Mouse (Mus musculus) kidney, adult 18-20 months (tissue): ENCODE data around the gene Ahnak.

Source experiments
- DNase-seq: peaks from one replicate; pipeline ENCODE4 v3.0.0; 2021

Ahnak gene

DNA sequence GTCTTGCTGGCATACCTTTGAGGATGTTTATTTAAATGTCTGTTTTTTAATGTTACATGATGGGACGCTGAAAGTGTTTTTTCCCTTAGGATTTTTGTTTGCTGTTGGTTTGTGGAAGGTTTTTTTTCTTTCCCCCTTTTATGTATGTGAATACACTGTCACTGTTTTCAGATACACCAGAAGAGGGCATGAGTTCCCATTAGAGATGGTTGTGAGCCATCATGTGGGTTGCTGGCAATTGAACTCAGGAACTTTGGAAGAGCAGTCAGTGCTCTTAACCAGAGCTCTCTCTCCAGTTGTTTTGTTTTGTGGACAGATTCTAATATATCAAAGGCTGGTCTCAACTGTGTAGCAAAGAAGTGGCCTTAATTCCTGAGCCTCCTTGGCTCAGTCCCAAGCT, 14.4 kb upstream of the Ahnak start:
- DNase-seq: no peak

DNA sequence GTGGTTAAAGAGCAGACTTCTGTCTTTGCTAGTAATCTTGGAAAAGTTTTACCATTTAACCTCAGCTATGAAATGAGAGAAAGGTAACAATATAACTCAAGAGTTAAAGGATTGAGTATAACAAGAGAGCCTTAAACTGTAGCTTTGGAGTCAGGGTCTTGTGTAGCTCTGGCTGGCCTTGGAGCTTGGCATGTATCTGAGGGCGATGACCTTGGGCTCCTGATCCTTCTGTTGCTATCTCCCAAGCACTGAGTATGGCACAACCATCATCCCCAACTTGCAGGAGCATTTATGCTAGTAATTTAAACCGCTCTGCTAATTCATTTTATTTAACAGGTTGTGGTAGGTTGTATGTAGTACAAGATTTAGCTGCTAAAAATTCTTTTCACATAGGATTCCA, 13.6 kb upstream of the Ahnak start:
- DNase-seq: no peak

DNA sequence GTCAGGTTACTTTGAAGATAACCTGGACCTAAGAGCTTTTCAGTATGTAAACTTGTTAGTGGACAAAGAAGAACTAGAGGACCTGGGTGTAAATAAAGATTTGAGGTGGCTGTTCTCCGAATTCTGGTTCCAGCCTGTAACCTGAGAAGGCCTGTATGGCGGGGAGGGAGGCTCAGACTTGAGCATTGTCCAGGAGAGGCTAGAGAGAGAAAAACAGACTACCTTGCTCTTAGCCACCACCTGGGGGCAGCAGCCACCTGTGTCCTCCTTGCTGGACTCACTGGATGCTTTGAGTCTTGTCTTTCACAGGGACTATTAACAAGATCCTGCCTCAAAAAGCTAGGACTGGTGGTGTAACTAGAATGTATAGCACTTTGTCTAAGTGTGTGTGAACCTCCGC, 12.5 kb upstream of the Ahnak start:
- peak; percentile 58 for DNase-seq

DNA sequence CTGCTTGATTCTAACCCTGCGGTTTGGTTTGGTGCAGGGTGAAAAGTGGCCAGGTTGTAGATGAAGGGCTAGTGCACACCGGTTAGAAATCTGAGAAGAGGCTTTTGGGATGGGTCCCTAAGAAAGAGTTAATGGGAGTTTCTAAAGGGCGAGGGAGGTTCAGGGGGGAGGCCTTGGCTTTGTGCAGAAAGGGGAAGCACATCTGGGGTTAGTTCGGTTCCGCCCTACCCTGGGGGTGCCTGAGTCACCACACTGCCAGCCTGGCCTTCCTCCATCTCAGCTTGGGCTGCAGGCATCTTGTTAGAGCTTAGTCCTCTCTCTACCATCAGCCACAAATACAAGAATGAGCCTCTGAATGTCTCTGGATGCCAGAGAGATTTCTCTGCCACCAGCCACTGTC, 8.3 kb upstream of the Ahnak start:
- DNase-seq: no peak

DNA sequence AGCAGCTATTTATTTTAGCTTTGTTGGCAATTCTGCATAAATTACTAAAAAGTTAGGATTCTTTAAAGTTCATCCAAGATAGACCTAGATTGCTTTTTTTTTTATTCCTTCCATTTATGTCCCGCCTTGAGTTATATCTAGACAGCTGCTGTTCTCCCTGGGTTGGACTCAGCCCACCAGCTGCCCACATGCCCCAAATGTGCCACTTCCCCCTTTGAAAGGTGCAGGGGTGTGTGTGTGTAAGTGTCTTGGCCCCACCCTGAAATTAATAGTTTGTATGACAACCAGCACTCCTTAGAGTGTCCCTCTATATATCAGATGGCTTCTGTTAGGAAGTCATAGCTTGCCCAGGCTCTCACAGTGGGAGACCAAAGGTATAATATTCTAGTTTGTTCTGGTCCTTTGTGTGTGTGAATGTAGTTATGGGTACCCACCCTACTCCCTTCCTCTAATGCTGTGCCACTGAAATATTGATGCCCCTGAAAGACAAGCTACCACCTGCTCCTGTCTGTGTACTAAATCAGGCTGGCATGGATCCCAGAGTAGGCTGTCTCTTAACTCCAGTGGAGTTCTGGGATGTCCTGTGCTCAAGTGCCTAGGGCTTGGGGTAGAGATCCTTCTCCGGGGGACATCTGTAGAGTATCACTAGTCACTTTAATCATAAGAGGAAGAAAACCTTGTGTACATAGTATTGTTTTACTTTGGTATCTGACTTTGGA, 7.5 kb upstream of the Ahnak start:
- DNase-seq: no peak

DNA sequence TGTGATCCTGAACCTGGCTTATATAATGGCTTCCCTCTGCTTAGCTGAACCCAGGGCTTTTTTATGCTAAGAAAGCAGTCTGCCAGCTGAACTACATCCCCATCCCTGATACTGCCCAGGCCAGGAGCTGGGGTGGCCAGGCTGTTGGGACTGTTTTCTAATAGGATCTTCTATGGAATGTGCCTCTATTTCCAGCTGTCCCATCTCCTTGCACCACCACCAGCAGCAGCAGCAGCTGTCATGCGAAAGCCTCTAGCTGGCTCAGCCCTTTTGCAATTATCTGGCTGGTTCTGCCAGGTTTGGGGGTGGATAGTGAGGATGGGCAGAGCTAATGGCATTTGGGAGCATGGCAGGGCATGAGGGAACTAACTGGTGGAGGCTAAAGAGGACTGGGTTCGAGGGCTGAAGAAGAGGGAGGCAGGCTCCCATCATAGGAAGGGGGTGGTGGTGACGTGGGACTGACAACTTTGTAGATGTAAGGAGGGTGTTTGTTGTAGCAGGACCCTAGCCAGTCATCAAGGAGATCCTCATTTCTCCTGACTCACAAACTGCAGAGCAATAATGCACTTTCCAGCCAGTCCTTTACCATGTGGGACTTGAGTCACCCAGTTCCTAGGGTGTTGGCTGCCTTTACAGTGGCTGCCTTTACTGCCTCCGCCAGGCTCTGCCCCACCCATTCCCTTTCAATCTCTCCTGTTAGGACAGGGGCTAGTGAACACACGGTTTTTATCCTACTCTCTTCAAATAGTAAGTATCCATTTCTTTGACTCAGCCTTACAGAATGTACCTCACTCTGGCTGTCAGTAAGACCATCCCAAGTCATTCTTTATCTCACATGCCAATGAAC, 6.6 kb upstream of the Ahnak start:
- no peak for DNase-seq

DNA sequence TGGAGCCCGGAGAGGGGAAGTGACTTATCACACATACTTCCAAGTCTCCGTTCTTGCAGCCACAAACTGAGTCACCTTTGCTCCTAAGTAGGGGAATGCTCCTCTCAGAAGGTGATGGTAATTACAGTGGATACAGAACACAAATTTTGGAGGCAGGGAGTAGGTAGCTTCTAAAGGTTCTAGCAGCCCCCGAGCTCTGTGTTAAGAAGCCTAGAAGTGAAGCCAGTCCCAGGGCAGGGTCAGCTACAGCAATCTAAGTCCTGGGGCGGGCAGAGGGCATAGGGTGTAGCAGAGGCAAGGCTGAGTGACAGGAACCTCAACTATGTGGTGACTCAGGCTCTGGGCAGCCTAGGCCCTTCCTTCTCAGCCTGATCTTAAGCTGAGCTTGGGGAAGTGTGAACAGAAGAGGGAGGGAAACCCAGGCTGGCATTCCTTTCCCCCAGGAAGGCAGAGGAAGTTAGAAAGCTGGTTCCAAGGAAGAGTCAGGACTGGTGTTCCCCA, 5.9 kb upstream of the Ahnak start:
- DNase-seq: no peak

DNA sequence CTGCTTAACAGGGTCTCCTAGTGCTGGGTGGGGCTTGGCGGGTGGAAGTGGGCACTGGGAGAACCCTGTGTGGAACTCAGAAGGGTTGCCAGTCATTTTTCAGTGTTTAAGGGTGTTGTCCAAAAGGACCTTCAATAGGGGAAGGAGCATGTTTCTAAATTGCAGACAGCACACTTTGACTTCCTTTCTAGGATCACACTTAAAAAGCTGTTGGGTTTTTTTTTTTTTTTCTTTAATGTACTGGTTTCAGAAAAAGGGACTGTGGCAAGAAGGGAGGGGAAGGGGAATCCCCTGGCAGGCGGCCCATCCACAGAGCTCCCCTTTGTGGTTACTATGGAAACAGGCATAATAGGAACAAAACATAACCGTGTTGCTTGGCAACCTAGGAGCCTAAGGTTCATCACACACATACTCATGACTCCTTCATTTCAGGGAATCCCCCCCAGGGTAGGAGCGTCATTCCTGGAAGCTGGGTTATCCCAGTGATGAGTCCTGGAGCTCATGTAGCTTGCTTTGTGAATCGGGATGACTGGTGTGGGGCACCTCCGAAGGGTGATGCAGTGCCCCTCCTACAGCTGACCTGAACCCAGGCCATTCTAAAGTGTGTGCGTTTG, 4.7 kb upstream of the Ahnak start:
- DNase-seq: no peak

DNA sequence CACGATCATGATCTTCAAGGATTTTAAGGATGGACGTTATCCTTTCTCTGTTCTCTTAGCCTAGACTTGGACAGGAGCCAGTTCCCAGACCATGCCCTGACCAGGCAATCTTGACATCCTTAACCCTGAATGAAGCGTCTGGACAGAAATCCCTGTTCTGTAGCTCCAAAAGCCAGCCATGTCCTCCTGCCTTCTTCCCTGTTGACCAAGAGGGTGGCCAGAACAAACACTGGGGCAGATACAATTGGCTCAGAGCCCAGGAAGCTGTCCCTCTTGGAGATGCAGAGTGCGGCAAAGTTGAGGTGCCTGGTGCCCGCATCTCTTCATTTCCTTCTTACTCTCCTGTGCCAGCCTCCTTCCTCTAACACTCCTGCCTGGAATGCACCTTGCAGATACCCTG, 3.2 kb upstream of the Ahnak start:
- DNase-seq: no peak

DNA sequence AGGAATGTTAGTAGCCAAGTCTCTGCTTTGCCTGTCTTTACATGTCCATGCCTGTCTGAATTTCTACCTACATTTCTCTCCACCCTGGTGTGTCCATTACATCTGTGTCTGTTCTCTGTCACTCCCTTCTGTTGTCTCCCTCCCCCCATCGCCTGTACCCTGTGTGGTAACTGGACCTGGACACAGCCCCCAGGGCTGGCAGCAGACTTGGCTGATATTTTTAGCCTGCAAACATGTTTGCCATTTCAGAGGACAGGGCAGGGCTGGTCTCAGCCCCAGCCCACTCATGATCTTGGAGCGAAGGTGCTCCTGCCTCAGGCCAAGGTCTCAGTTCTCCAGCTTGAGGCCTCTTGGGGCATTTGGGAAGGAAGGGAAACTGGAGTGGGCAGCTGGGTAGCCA, 1.3 kb upstream of the Ahnak start:
- DNase-seq: no peak

DNA sequence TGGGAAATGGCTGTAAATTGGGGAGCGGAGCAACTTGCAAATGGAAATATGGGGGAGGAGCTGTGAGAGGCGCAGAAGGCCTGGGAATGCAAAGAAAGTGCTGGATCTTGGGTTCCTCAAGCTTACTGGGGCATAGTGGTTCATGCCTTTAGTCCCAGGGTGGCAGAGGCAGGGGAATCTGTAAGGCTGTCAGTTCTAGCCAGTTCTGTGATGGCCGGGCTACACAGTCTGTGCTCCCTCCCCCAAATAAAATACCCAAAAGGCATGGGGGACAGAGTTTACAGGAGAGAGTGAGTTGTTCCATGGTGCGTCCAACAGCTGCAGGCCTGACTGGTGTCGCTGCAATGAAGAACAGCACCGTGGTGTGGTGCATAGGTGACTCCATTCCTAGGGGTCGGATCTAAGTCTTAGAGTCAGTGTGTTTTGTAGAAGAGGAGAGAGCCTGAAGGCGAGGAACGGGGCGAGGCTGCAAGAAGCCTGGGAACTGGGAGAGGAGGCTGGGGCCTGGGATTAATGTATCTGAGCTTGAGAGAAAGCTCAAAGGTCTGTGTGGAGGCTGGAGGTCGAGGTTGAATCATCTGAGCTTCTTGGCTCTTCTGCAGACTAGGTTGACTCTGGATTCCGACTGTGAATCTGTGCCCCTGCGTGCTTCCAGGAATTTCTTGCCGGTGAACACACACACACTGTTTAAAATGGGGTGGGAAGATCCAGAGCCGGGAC, 578 bp upstream of the Ahnak start:
- no peak for DNase-seq

DNA sequence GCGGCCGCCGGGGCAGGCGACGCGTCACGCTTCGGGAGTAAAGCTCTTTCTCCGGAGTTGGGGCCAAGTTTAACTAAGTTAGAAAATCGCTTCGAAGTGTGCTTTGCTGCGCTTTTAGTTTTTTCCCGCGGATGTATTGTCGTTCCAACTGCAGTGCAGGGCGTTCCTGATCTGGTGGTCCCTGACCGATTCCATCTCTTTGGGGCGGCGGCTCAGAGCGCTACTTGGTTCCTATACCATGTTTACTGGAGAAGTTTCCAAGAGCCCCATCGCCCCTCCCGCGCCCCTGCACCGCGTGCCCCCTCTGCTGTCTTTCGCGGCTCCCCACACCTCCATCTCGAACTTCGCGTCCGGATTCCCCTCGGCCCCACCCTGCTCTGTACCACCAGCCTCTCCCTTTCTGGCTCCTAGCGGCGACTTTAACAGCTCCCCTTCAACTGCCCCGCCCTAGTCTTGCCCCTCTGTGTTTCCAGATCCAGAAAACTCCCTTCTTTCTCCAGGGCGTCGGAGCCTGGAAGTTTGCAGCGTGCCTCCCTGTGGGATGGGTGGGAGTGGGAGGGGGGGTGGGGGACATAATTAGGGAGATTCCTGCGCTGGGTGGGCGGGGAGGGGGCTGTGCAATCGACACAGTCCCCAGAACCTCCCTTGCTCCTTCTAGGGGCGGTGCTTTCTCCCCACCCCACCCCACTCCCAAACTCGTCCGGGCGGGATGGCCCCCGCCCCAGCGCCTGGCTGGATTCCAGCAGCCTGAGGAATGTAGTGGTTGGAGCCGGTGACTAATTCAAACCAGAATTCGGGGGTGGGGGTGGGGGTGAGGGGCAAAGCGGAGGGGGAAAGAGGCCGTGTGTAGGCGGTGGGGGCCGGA, 715 bp downstream of the Ahnak start:
- DNase-seq: peak; percentile 83

DNA sequence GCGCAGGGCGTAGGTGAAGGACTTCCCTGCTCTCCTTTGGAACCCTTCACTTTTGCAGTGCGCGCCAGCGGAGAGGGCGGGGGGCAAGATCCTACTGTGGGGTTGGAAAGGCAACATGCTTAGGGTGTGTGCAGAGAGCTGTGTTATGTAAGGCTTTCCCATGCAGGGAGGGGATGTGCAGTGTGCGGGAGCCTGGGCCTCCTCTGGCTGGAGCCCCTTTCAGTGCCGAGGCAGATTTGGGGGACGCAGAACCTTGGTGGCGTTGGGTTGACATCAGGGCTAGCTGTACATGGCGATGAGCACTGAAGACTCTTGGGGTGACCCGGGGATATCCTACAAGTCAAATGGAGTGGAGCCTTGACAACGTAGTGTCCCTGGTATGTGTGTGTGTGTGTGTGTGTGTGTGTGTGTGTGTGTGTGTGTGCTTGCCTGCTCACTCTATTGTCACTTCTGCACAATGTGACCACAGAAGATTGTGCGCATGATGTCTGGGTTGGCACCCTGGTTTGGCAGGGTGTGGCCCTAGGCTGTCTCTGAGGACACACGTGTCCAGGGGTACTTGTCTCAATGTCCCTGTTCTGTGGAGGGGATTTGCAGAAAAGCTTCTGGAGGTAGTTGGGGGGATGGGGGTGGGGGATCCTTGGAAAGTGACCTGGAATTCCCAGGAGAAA, 1.5 kb downstream of the Ahnak start:
- no peak for DNase-seq

DNA sequence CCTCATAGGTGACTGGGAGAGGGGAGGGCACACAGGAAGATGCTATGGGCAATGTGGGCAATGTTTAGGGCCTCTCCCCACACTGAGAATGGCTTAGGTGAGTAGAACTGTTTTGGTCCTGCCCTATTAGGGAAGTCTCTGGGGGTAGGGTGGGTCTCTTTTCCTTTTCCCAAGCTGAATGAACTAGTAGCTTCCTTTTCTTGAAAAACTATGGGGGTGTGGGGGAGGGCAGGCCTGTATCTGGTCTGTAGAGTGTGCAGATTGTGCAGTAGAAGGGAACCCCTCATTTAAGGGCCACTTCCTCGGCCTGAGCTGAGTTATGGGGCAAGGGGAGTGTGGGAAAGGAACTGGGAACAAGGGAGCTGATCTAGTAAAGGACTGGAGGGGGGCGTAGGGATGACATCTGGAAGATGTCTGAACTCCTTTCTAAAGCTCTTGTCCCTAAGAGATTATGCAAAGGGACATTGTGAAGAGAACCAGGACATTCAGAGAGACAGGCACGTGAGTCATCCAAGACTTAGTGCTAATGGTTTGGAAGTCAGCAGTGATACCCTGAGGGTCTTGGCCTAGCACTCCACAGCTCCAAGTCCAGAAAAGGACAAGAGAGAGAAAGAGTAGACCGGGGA, 2.3 kb downstream of the Ahnak start:
- peak; percentile 29 for DNase-seq

DNA sequence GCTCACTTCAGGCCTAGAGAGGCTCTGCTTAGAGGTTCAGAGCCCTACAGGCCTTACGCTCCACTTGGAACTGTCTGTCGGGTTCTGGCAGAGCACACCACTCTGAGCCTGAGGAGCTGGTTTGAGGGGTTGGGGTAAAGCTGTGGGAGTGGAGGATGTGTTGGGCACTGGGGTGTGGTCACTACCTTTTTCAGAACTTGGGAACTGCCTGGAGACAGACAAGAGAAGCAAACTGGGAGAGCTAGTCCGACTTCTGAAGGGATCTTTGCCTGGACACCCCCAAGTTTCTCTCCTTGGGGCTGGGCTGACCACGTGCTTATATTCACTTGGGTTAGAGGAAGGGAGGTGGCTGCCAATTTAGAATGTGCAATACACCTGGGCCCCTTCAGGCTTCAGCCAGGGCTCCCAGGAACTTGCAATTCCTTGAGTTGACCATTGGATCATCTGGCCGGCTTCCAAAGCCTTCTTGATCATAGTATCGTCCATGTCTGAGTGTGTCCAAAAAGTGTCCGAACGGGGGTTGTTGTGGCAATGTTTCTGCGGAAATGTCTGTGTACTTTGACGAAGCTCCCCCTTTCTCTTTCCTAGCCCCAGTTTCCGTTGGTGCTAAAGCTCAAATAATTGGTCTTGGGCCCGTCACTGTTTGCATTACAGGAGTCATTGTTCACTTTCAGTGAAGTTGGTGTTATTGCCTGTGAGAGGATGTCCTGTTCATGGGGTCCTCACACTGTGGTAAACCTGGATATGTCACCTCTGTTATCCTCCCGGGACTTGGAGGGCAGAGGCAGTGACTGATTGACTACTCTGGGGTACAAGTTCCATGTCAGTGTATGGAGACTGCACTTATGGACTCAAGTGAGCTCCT, 3.0 kb downstream of the Ahnak start:
- peak; percentile 63 for DNase-seq

DNA sequence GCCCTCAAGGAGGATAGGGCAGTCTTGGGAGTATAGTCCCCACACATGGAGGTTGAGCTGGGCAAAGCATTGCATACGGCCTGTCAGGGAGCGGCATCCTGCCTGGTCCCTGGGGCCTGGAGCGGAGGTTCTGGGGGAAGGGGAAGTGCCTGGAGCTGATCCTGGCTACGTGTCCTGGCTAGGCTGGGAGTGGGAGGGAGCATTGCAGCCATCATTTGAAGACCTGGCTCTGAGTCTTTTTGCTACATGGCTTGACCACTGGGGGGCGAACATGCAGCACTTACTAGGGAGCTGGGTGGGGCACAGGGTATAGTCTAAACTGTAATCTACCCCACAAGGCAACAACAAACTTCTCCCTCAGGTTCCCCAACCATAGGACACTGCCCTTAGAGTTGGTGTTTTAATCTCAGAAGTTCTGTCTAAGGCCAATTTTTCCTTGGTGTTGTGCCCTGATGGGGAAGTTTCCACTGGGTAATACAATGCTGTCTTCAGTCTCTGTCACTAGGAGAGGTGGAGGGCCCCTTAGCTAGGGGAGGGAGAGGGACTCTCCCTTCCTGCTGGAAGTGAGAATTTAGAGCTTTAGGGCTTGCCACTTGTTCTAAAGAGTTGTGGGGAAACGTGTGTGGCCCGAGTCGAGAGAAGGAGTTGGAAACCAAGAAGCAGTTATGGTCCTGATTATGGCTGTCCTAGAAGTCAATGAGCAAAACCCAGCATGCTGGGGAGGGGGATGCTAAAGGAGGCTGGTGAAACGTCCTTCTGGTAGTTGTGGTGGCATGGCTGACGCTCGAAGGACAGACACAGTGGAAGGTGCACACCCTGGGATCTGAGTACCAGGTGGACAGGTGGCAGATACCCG, 3.9 kb downstream of the Ahnak start:
- peak; percentile 85 for DNase-seq

DNA sequence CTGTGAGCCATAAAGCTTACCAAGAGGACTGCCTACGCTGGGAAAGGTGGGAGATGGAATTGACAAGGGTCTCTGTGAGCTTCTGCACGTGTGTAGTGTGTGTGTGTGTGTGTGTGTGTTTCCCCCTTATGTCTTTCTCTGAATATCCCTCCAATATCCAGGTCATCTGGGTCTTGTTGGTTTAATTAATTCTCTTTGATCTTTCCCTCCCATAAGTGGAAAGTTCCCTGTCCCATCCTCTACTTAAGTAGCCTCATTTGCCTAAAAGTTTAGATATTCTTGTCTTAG, 4.5 kb downstream of the Ahnak start:
- no peak for DNase-seq

DNA sequence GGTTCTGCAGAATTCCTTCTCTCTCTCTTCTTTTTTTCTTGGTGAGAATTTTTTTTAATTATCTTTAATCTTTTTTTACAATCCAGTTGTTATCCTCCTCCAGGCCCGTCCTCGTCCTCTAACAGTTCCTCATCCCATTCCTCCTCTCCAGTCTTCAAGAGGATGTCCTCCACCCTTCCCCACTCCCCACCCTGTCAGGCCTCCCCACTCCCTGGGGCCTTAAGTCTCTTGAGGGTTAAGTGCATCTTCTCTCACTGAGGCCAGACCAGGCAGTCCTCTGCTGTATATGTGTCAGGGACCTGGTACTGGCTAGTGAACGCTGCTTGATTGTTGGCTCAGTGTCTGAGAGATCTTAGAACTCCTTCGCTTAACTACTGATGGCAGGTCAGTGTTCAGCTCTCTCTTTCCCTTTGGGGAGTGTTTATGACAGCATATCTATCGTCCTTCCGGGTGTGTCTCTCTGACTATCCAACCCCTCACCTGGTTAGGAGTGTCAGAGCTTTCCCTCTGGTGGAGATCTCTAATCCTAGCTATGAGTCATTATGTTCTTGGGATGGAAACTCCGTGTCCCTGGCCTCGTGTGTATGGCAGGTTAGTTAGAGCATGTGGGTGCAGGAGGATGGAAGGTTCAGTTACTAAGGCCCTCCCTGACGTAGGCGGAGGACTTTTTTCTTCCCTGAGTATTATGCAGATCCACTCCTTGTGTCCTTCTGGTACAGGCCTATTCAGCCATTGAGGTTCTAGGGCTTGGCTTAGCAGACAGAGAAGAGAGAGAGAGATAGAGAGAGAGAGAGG, 5.9 kb downstream of the Ahnak start:
- DNase-seq: no peak

DNA sequence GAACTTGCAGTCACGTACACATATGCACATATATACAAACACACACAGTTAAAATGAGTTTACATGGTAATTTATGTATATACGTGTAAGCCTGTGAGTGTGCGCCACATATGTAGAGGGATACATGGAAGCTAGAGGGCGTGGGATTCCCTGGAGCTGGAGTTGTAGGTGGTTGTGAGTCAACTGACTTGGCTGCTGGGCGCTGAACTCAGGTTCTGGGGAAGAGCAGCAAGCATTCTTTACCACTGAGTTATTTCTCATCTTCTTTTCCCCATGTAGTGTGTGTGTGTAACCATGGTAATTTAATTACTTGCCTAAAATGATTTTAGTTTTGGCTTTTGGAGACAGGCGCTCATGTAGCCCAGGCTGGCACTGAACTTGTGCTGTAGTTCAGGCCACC, 7.5 kb downstream of the Ahnak start:
- DNase-seq: no peak
